Mouse (Mus musculus) midbrain, postnatal 0 days (tissue): ENCODE measurements around the gene Gm17087. TPM values are rescaled to one million over a fixed set of nuclear protein-coding genes. Genes with fewer than 3 reads are reported as not detected.

Experiments
- ATAC-seq: fragments of 200-750 bp; cut with Nextera tagmentation; 2 replicates; pipeline ENCODE4 v1.8.0; 2017; ENCODE audit warnings: moderate number of reproducible peaks, mild to moderate bottlenecking, moderate TSS enrichment, moderate library complexity; ENCODE audit not compliant: low FRiP score
- DNase-seq: peaks from one replicate; pipeline ENCODE4 v3.0.0-alpha.2; 2015; ENCODE audit warnings: low spot score
- H3K27ac ChIP-seq: fragments of 300-500 bp; sonication (generic); 2 replicates; pipeline ENCODE4 v1.5.1; 2014; ENCODE audit warnings: low read depth, mild to moderate bottlenecking, low read length, mixed read lengths
- H3K27me3 ChIP-seq: fragments of 300-500 bp; sonication (generic); 2 replicates; pipeline ENCODE4 v1.6.1; 2014; ENCODE audit warnings: low read length, control low read depth, mixed read lengths; ENCODE audit not compliant: insufficient read depth
- H3K36me3 ChIP-seq: fragments of 300-500 bp; sonication (generic); 2 replicates; pipeline ENCODE4 v1.6.1; 2014; ENCODE audit warnings: low read length, control low read depth, mixed read lengths; ENCODE audit not compliant: insufficient read depth
- H3K4me1 ChIP-seq: fragments of 300-500 bp; sonication (generic); 2 replicates; pipeline ENCODE4 v1.6.1; 2014; ENCODE audit warnings: mild to moderate bottlenecking, control low read depth, antibody characterized with exemption, low read length, mixed read lengths; ENCODE audit not compliant: insufficient read depth
- H3K4me2 ChIP-seq: fragments of 300-500 bp; sonication (generic); 2 replicates; pipeline ENCODE4 v1.6.1; 2014; ENCODE audit warnings: low read depth, mild to moderate bottlenecking, low read length, mixed read lengths; ENCODE audit not compliant: poor library complexity, severe bottlenecking
- H3K4me3 ChIP-seq: fragments of 300-500 bp; sonication (generic); 2 replicates; pipeline ENCODE4 v1.5.1; 2014; ENCODE audit warnings: low read depth, mild to moderate bottlenecking, low read length, moderate library complexity
- H3K9ac ChIP-seq: fragments of 300-500 bp; sonication (generic); replicated peaks from 2 replicates; pipeline ENCODE4 v1.6.1; 2014; ENCODE audit warnings: mild to moderate bottlenecking, low read length, moderate library complexity, mixed read lengths; ENCODE audit not compliant: poor library complexity, severe bottlenecking
- H3K9me3 ChIP-seq: fragments of 300-500 bp; sonication (generic); 2 replicates; pipeline ENCODE4 v1.6.1; 2016; ENCODE audit warnings: low read length, control low read depth
- CTCF ChIP-seq: IDR thresholded peaks from 2 replicates; pipeline ENCODE4 v1.5.1; 2016; ENCODE audit warnings: antibody characterized with exemption, mild to moderate bottlenecking
- WGBS: fragments of 180-500 bp; shearing (Covaris S2); extraction: QIAGEN DNeasy Blood & Tissue Kit; methylation state at CpG from one replicate; pipeline ENCODE4 v1.1.7; 2014; 5-methylcytosine and 5-hydroxymethylcytosine counted together
- polyA plus RNA-seq: library from polyadenylated mRNA; unstranded; fragments of >200 nt; fragmentation: Nextera tagmentation; extraction: Ambion mirVana; gene quantifications from 2 replicates; pipeline ENCODE4 v1.2.1, GENCODE M21; 2015
- total RNA-seq: library from RNA; depleted of rRNA; stranded (reverse); fragments of >200 nt; gene quantifications from 2 replicates; pipeline ENCODE4 v1.2.3, GENCODE M21; 2014; rRNA removed

The Gm17087 gene
- total RNA-seq: not detected in 2 replicates
- polyA plus RNA-seq: not detected in 2 replicates

DNA sequence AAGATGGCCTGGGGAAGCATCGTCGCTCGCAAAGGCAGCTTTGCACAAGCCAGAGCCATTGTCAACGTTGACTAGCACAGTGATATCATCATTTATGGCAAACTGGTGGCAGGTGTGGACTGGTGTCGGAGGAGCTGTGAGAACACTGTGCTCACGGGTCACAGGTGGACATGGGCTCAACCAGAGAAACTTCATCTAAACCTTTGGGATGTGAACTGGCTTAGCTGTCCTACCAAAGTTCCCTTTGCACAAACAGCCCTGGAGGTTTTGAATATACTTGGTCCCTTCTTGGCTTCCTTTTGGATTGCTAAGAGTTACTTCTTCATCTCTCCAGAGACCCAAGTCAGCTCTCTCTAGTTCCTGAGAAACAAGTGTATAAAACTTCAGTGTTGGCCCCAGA is at the start of gene Gm17087:
Gene Gm17087 (minus strand): TSS at position 101 of the 400 bp plus-strand sequence.
- H3K9ac ChIP-seq: no peak within 1 kb of the TSS
- no peak within 1 kb of the TSS for H3K27ac ChIP-seq
- no peak within 1 kb of the TSS for H3K4me2 ChIP-seq
- DNase-seq (no peak), ATAC-seq (no peak)
- H3K4me1 ChIP-seq: no peaks in the 10 kb centered on the region
- no peaks in the 10 kb centered on the region for H3K27me3 ChIP-seq
- H3K36me3 ChIP-seq: no peaks in the 10 kb centered on the region
- WGBS: 88% methylated on average over 6 of the region's 6 CpGs
- no peak for TF ChIP-seq CTCF
- no peak within 1 kb of the TSS for H3K4me3 ChIP-seq
- no peaks in the 10 kb centered on the region for H3K9me3 ChIP-seq

DNA sequence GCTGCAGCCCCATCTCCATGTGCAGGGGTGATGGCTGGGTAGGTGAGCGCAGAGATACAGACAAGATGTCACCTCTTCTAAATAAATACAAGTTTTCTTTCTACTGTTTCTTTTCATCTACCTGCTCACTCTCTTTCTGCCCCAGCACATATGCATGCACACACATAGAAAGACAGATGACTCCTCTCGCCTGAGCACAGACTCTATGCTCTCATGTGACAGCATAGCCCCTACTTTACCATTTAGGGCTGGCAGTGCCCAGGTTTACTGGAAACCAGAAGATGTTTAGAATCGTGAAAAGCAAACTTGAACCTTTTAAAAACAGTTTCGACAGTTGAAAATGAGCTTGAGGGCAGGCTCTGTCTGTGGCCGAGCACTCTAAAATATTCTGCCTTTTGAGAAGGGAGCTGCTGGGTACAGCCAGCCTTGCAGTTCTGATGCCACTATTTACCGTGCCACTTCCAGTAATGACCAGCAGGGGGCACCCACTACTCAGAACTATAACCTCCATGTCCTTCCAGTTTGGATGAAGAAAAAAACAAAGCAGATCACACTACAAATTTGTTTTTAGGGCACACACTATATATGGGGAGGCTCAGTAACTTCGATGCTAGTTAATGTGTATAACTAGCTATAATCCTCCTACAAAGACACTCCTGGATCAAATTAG is 47.3 kb upstream of the Gm17087 start:
- peak; percentile 96 for TF ChIP-seq CTCF
- Histone ChIP-seq H3K4me2 (no peak overlapping the region), H3K36me3 (no peaks in the 10 kb centered on the region), H3K27me3 (no peaks in the 10 kb centered on the region), H3K9me3 (no peaks in the 10 kb centered on the region), H3K4me1 (no peaks in the 10 kb centered on the region), H3K27ac (no peak overlapping the region), H3K4me3 (no peak overlapping the region), H3K9ac (no peak overlapping the region)
- ATAC-seq: no peak
- peak; percentile 89 for DNase-seq
- WGBS: 30% methylated on average over 7 of the region's 7 CpGs

DNA sequence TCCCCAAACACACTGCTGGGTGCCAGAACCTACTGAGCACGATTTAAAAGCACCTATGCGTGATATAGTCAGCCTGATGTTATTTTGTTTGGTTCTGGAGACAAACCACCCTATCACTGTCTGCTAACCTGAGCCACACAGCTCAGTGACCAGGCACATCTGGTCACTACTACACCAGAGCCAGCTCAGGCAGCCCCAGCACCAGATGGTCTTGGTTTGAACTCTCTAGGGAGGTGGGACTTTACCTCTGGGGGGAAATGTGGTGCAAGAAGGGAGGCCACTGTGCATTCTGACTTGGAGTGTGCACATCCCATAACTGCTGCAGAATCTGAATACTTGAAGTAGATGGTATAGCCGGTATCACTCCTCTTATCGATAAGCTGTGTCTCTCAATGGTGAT is 45.2 kb upstream of the Gm17087 start:
- no peak for ATAC-seq
- Histone ChIP-seq H3K9ac (no peak overlapping the region), H3K36me3 (no peaks in the 10 kb centered on the region), H3K27ac (no peak overlapping the region), H3K27me3 (no peaks in the 10 kb centered on the region), H3K4me1 (no peaks in the 10 kb centered on the region), H3K4me2 (no peak overlapping the region), H3K4me3 (no peak overlapping the region), H3K9me3 (no peaks in the 10 kb centered on the region)
- WGBS: 91% methylated on average over 4 of the region's 4 CpGs
- TF ChIP-seq CTCF: no peak
- no peak for DNase-seq

DNA sequence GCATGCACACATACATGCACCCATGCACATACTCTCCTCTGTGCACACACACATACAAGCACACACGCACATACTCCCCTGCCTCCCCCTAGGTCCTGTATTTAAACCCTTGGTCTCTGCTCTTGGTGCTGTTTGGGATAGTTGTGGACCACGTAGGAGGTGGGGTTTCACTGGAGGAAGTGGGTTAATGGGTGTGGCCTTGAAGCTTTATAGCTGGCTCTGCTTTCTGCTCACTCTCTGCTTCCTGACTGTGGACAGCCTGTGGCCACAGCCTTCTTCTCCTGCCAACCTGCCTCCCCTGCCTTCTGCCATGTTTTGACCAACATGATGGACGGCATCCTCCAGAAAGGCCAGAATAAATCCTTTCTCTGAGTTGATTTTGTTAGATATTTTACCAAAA is 39.9 kb upstream of the Gm17087 start:
- no peaks in the 10 kb centered on the region for H3K27me3 ChIP-seq
- H3K4me1 ChIP-seq: no peaks in the 10 kb centered on the region
- H3K36me3 ChIP-seq: no peaks in the 10 kb centered on the region
- DNase-seq (no peak), ATAC-seq (no peak)
- no peak overlapping the region for H3K4me3 ChIP-seq
- WGBS: 78% methylated on average over 3 of the region's 3 CpGs
- TF ChIP-seq CTCF: no peak
- no peaks in the 10 kb centered on the region for H3K9me3 ChIP-seq
- no peak overlapping the region for H3K9ac ChIP-seq
- no peak overlapping the region for H3K4me2 ChIP-seq
- H3K27ac ChIP-seq: no peak overlapping the region

DNA sequence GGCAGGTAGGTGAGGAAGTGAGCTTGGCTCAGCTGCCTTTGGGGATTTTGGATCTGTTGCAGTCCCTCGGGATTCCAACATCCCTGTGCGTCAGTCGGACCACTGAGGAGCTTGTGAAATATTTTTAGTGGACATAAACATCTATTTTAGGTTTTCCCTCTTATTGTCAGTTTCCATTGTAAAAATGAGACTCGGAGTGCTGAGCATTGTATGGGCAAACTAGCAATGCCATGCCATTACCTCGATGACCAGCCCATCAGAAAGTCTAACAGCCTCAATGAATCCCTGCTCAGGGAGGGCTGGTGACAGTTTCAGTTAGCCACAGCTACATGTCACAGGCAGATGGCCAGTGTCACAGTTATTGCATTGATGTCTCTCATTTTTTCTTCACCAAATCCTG is 39.2 kb upstream of the Gm17087 start:
- no peaks in the 10 kb centered on the region for H3K36me3 ChIP-seq

DNA sequence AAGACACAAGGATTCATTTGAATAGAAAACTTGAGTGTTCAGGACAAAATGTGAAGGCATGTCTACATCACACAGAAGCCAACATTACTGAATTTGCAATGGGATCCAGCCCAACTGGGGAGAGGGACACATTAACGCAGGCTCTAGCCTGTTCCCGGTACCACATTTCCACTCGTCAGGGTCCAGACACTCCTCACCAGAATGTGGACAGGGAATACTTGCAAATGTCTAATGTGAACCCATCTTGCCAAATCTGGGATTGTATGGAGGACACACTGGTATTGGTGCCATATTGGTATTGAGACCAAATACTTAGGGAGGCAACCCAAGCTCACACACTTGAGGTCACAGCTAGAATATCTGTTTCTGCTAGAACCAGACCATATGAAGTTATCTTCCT is 36.2 kb upstream of the Gm17087 start:
- H3K27ac ChIP-seq: no peak overlapping the region
- H3K4me1 ChIP-seq: no peaks in the 10 kb centered on the region
- no peaks in the 10 kb centered on the region for H3K27me3 ChIP-seq
- no peaks in the 10 kb centered on the region for H3K36me3 ChIP-seq
- no peaks in the 10 kb centered on the region for H3K9me3 ChIP-seq
- H3K4me3 ChIP-seq: no peak overlapping the region
- no peak for TF ChIP-seq CTCF
- no peak overlapping the region for H3K4me2 ChIP-seq
- WGBS: 96% methylated on average over 3 of the region's 3 CpGs
- ATAC-seq: no peak
- no peak for DNase-seq
- no peak overlapping the region for H3K9ac ChIP-seq

More for the DNA sequence above, 39.2 kb upstream of the Gm17087 start:
- DNase-seq (no peak), ATAC-seq (no peak)
- Histone ChIP-seq H3K27me3 (no peaks in the 10 kb centered on the region), H3K9me3 (no peaks in the 10 kb centered on the region), H3K4me3 (no peak overlapping the region), H3K9ac (no peak overlapping the region), H3K27ac (no peak overlapping the region), H3K4me2 (no peak overlapping the region), H3K4me1 (no peaks in the 10 kb centered on the region)
- TF ChIP-seq CTCF: no peak
- WGBS: 81% methylated on average over 5 of the region's 5 CpGs
